Mouse (Mus musculus) ES-Bruce4 (cell line): ENCODE measurements around the gene Slc37a1. TPM values are rescaled to one million over a fixed set of nuclear protein-coding genes. Genes with fewer than 3 reads are reported as not detected.

ENCODE experiments used
- H3K27ac ChIP-seq: 2 replicates; pipeline ENCODE4 v1.5.1; 2012; ENCODE audit warnings: low read length, inconsistent platforms; ENCODE audit not compliant: insufficient read depth
- H3K27me3 ChIP-seq: 2 replicates; pipeline ENCODE4 v1.6.1; 2012; ENCODE audit warnings: mild to moderate bottlenecking, low read length, inconsistent platforms; ENCODE audit not compliant: control insufficient read depth, poor library complexity, insufficient read depth, severe bottlenecking
- H3K36me3 ChIP-seq: 2 replicates; pipeline ENCODE4 v1.6.1; 2012; ENCODE audit warnings: inconsistent platforms, mild to moderate bottlenecking, low read length, moderate library complexity; ENCODE audit not compliant: control insufficient read depth, poor library complexity, insufficient read depth, severe bottlenecking
- H3K4me1 ChIP-seq: one replicate; pipeline ENCODE4 v1.8.1; 2011; ENCODE audit warnings: low read length; ENCODE audit not compliant: control insufficient read depth, insufficient read depth
- H3K4me3 ChIP-seq: 2 replicates; pipeline ENCODE4 v1.5.1; 2011; ENCODE audit warnings: low read depth, mild to moderate bottlenecking, low read length
- H3K9ac ChIP-seq: 2 replicates; pipeline ENCODE4 v1.6.1; 2012; ENCODE audit warnings: low read depth, mild to moderate bottlenecking, inconsistent platforms; ENCODE audit not compliant: poor library complexity, severe bottlenecking
- H3K9me3 ChIP-seq: replicated peaks from 2 replicates; pipeline ENCODE4 v1.6.1; 2012; ENCODE audit warnings: mild to moderate bottlenecking, low read length, inconsistent platforms; ENCODE audit not compliant: control insufficient read depth, poor library complexity, insufficient read depth, severe bottlenecking
- CTCF ChIP-seq: IDR thresholded peaks from one replicate; pipeline ENCODE4 v1.8.1; 2011; ENCODE audit warnings: low read depth, low read length
- EP300 ChIP-seq: IDR thresholded peaks from 2 replicates; pipeline ENCODE4 v1.6.1; 2011; ENCODE audit warnings: low read depth, low read length; ENCODE audit not compliant: insufficient read depth
- POLR2A ChIP-seq: IDR thresholded peaks from one replicate; pipeline ENCODE4 v1.8.1; 2011; ENCODE audit warnings: low read length; ENCODE audit not compliant: insufficient read depth
- polyA plus RNA-seq: library from polyadenylated mRNA; stranded (reverse); fragments of >200 nt; gene quantifications from 2 replicates; pipeline ENCODE4 v1.2.4, GENCODE M21; 2011; ENCODE audit warnings: low read depth; ENCODE audit not compliant: missing spikeins, insufficient read depth, insufficient read length

Slc37a1 gene
- polyA plus RNA-seq, 1 experiment, result 13.4 TPM

GRCm38 (mm10) chr17:31304895-31305775 lies 18.5 kb downstream of the Slc37a1 start:
- H3K27me3 ChIP-seq, result no peaks in the 10 kb centered on the region
- H3K4me1 ChIP-seq, result peaks cover 31% of the 10 kb centered on the region
- H3K9me3 ChIP-seq, result no peaks in the 10 kb centered on the region
- no peak overlapping the region; the same call in 1 of the 2 replicates for H3K4me3 ChIP-seq
- H3K36me3 ChIP-seq, result no peaks in the 10 kb centered on the region
- peak overlapping the region; percentile 33 for H3K9ac ChIP-seq
- H3K27ac ChIP-seq, result peak overlapping the region; percentile 80
- TF ChIP-seq CTCF (no peak), EP300 (peak; percentile 58)

GRCm38 (mm10) chr17:31305776-31306120 lies 19.2 kb downstream of the Slc37a1 start:
- H3K27ac ChIP-seq, result peak overlapping the region; percentile 80
- no peak for TF ChIP-seq CTCF
- TF ChIP-seq POLR2A, result no peak
- no peak for TF ChIP-seq EP300
- H3K4me3 ChIP-seq, result no peak overlapping the region; the same call in 1 of the 2 replicates
- H3K4me1 ChIP-seq, result peaks cover 31% of the 10 kb centered on the region
- H3K36me3 ChIP-seq, result no peaks in the 10 kb centered on the region
- H3K27me3 ChIP-seq, result no peaks in the 10 kb centered on the region
- H3K9ac ChIP-seq, result peak overlapping the region; percentile 33
- H3K9me3 ChIP-seq, result no peaks in the 10 kb centered on the region

GRCm38 (mm10) chr17:31307756-31308155 lies 21.2 kb downstream of the Slc37a1 start:
- no peaks in the 10 kb centered on the region for H3K36me3 ChIP-seq
- H3K9me3 ChIP-seq, result no peaks in the 10 kb centered on the region
- TF ChIP-seq EP300 (peak; percentile 91), CTCF (no peak)
- H3K9ac ChIP-seq, result no peak overlapping the region
- no peak overlapping the region for H3K4me3 ChIP-seq
- peaks cover 25% of the 10 kb centered on the region for H3K4me1 ChIP-seq
- no peaks in the 10 kb centered on the region for H3K27me3 ChIP-seq
- peak overlapping the region; percentile 30; the same call in 1 of the 2 replicates for H3K27ac ChIP-seq

- Histone ChIP-seq H3K4me3 (no peak overlapping the region), H3K27ac (peak overlapping the region; percentile 30; the same call in 1 of the 2 replicates), H3K36me3 (no peaks in the 10 kb centered on the region), H3K27me3 (no peaks in the 10 kb centered on the region), H3K9ac (no peak overlapping the region), H3K4me1 (peaks cover 19% of the 10 kb centered on the region), H3K9me3 (no peaks in the 10 kb centered on the region)
- TF ChIP-seq CTCF (no peak), POLR2A (no peak), EP300 (peak; percentile 74; the same call in 1 of the 2 replicates)
Observed at GRCm38 (mm10) chr17:31308291-31308816, 21.8 kb downstream of the Slc37a1 start.

- no peak overlapping the region for H3K9ac ChIP-seq
- no peaks in the 10 kb centered on the region for H3K27me3 ChIP-seq
- no peak overlapping the region for H3K27ac ChIP-seq
- no peak overlapping the region for H3K4me3 ChIP-seq
- H3K36me3 ChIP-seq, result no peaks in the 10 kb centered on the region
- peaks cover 13% of the 10 kb centered on the region for H3K4me1 ChIP-seq
- TF ChIP-seq EP300 (no peak), CTCF (no peak), POLR2A (no peak)
- H3K9me3 ChIP-seq, result no peaks in the 10 kb centered on the region
Observed at GRCm38 (mm10) chr17:31309281-31309793, 22.7 kb downstream of the Slc37a1 start.

GRCm38 (mm10) chr17:31311047-31311446 lies 24.5 kb downstream of the Slc37a1 start:
- Histone ChIP-seq H3K27ac (peak overlapping the region; percentile 83; the same call in 1 of the 2 replicates), H3K27me3 (no peaks in the 10 kb centered on the region), H3K4me3 (peak overlapping the region; percentile 98), H3K4me1 (peaks cover 5% of the 10 kb centered on the region), H3K9me3 (no peaks in the 10 kb centered on the region), H3K36me3 (no peaks in the 10 kb centered on the region), H3K9ac (peak overlapping the region; percentile 84)
- TF ChIP-seq POLR2A, result peak; percentile 64
- no peak for TF ChIP-seq EP300
- no peak for TF ChIP-seq CTCF
